In genomic region chr3:52245996-52246830, GRCm38 (mm10) we compare ENCODE assay signal across 20 mouse cellular contexts. TPM values are rescaled to one million over a fixed set of nuclear protein-coding genes. Genes with fewer than 3 reads are reported as not detected.
DNase-seq lines count a peak whose midpoint lies in the region; ATAC-seq and TF ChIP-seq lines count a peak whose summit lies in the region.
"Had no signal": no experiment of that assay in that cellular context is flagged by ENCODE, and none has a peak within 500 bp of the region (broad histone marks: within the 10 kb centered on the region; RNA-seq: fewer than 3 reads in every experiment).

No protein-coding gene starts in this region.

- no peaks in the 10 kb centered on the region for H3K9me3 ChIP-seq in kidney, postnatal 0 days (replicated peaks; ENCODE audit: low read length)
- H3K9me3 ChIP-seq in stomach, postnatal 0 days (ENCODE audit: control insufficient read depth, low read length): no peaks in the 10 kb centered on the region
- H3K9me3 ChIP-seq: embryonic facial prominence, embryonic 12.5 days; heart, embryonic 13.5 days; limb, embryonic 13.5 days; midbrain, embryonic 12.5 days; neural tube, embryonic 12.5 days had no signal

- no peak for DNase-seq in cerebellum, adult 2 months
- DNase-seq in cerebellum, postnatal 36 days: no peak
- DNase-seq in kidney, postnatal 0 days (ENCODE audit: low spot score): no peak
- DNase-seq in kidney, adult 9 months: no peak
- DNase-seq in testis, postnatal 14 days (ENCODE audit: low spot score): no peak
- no peak for DNase-seq in stomach, postnatal 0 days (ENCODE audit: low spot score)
- DNase-seq in cerebellum, adult 9-10 months: no peak
- DNase-seq: adrenal gland, postnatal 25 days; cerebellum, adult 11 months; kidney, postnatal 10 days; layer of hippocampus, postnatal 36 days; lung, postnatal 14 days; right cerebral cortex, adult 18-20 months; thymus, postnatal 36 days had no signal

- no peaks in the 10 kb centered on the region for H3K27me3 ChIP-seq in cerebellum, adult 2 months (ENCODE audit: control insufficient read depth, insufficient read depth, low read length)
- no peaks in the 10 kb centered on the region for H3K27me3 ChIP-seq in kidney, postnatal 0 days (ENCODE audit: insufficient read depth, low read length)
- no peaks in the 10 kb centered on the region for H3K27me3 ChIP-seq in testis, adult 2 months (ENCODE audit: control insufficient read depth, insufficient read depth, low read length)
- H3K27me3 ChIP-seq in stomach, postnatal 0 days (ENCODE audit: control insufficient read depth, insufficient read depth, low read length): no peaks in the 10 kb centered on the region
- H3K27me3 ChIP-seq: embryonic facial prominence, embryonic 12.5 days; limb, embryonic 13.5 days; neural tube, embryonic 12.5 days had no signal

- H3K4me2 ChIP-seq in kidney, postnatal 0 days (ENCODE audit: low read length): no peak overlapping the region
- no peak overlapping the region for H3K4me2 ChIP-seq in stomach, postnatal 0 days (replicated peaks; ENCODE audit: low read depth)
- H3K4me2 ChIP-seq: embryonic facial prominence, embryonic 12.5 days; heart, embryonic 13.5 days; limb, embryonic 13.5 days; midbrain, embryonic 12.5 days; neural tube, embryonic 12.5 days had no signal

- TF ChIP-seq POLR2A in cerebellum, adult 2 months (IDR thresholded peaks at IDR 0.05; ENCODE audit: borderline replicate concordance, insufficient read depth, low read length): no peak
- no peak for TF ChIP-seq POLR2A in testis, adult 2 months (IDR thresholded peaks at IDR 0.05; ENCODE audit: control insufficient read depth, low read depth, low read length)

- no peak overlapping the region for H3K27ac ChIP-seq in cerebellum, adult 2 months (ENCODE audit: insufficient read depth, low read length)
- no peak overlapping the region for H3K27ac ChIP-seq in kidney, postnatal 0 days
- no peak overlapping the region for H3K27ac ChIP-seq in testis, adult 2 months (ENCODE audit: control insufficient read depth, insufficient read depth, low read depth, low read length)
- H3K27ac ChIP-seq in stomach, postnatal 0 days (replicated peaks): no peak overlapping the region
- H3K27ac ChIP-seq: embryonic facial prominence, embryonic 12.5 days; heart, embryonic 13.5 days; limb, embryonic 13.5 days; midbrain, embryonic 12.5 days; neural tube, embryonic 12.5 days had no signal

- H3K36me3 ChIP-seq in kidney, postnatal 0 days (ENCODE audit: insufficient read depth, low read length): no peaks in the 10 kb centered on the region
- no peaks in the 10 kb centered on the region for H3K36me3 ChIP-seq in testis, adult 2 months (ENCODE audit: control insufficient read depth, insufficient read depth, low read length)
- no peaks in the 10 kb centered on the region for H3K36me3 ChIP-seq in stomach, postnatal 0 days (ENCODE audit: control insufficient read depth, insufficient read depth, low read length)
- H3K36me3 ChIP-seq: embryonic facial prominence, embryonic 12.5 days; heart, embryonic 13.5 days; limb, embryonic 13.5 days; midbrain, embryonic 12.5 days; neural tube, embryonic 12.5 days had no signal

- H3K4me3 ChIP-seq in cerebellum, adult 2 months (replicated peaks; ENCODE audit: insufficient read depth, low read depth, low read length): no peak overlapping the region
- no peak overlapping the region for H3K4me3 ChIP-seq in kidney, postnatal 0 days (replicated peaks; ENCODE audit: low read depth, low read length)
- peak overlapping the region; percentile 44 for H3K4me3 ChIP-seq in testis, adult 2 months (ENCODE audit: control insufficient read depth, low read depth, low read length)
- no peak overlapping the region for H3K4me3 ChIP-seq in stomach, postnatal 0 days (ENCODE audit: low read depth, low read length)
- H3K4me3 ChIP-seq: embryonic facial prominence, embryonic 12.5 days; heart, embryonic 13.5 days; limb, embryonic 13.5 days; midbrain, embryonic 12.5 days; neural tube, embryonic 12.5 days had no signal

- H3K9ac ChIP-seq in kidney, postnatal 0 days (ENCODE audit: low read depth, low read length): no peak overlapping the region
- no peak overlapping the region for H3K9ac ChIP-seq in stomach, postnatal 0 days (ENCODE audit: low read length)
- H3K9ac ChIP-seq: embryonic facial prominence, embryonic 12.5 days; heart, embryonic 13.5 days; limb, embryonic 13.5 days; midbrain, embryonic 12.5 days; neural tube, embryonic 12.5 days had no signal

- H3K4me1 ChIP-seq in cerebellum, adult 2 months (ENCODE audit: control insufficient read depth, insufficient read depth, low read length): no peaks in the 10 kb centered on the region
- H3K4me1 ChIP-seq in kidney, postnatal 0 days (replicated peaks; ENCODE audit: insufficient read depth, low read length): no peaks in the 10 kb centered on the region
- H3K4me1 ChIP-seq in testis, adult 2 months (ENCODE audit: control insufficient read depth, insufficient read depth, low read length): no peaks in the 10 kb centered on the region
- H3K4me1 ChIP-seq in stomach, postnatal 0 days (replicated peaks; ENCODE audit: control insufficient read depth, insufficient read depth): no peaks in the 10 kb centered on the region
- H3K4me1 ChIP-seq: embryonic facial prominence, embryonic 12.5 days; limb, embryonic 13.5 days; midbrain, embryonic 12.5 days; neural tube, embryonic 12.5 days had no signal

- TF ChIP-seq CTCF in cerebellum, adult 2 months (IDR thresholded peaks at IDR 0.05; ENCODE audit: borderline replicate concordance, insufficient read depth, low read depth, low read length): peak; percentile 23; the same call in 1 of the 2 replicates
- TF ChIP-seq CTCF in kidney, postnatal 0 days (IDR thresholded peaks at IDR 0.05; ENCODE audit: low read depth): peak; percentile 59
- no peak for TF ChIP-seq CTCF in testis, adult 2 months (IDR thresholded peaks at IDR 0.05; ENCODE audit: control insufficient read depth, insufficient read depth, insufficient replicate concordance, low read depth, low read length)
- peak; percentile 62 for TF ChIP-seq CTCF in stomach, postnatal 0 days (IDR thresholded peaks at IDR 0.05; ENCODE audit: low read depth)

- no peak for TF ChIP-seq EP300 in stomach, postnatal 0 days (optimal IDR thresholded peaks at IDR 0.05)

- WGBS in cerebellum, adult 2 months: 77% methylated on average over 12 of the region's 12 CpGs
- 83% methylated on average over 12 of the region's 12 CpGs for WGBS in kidney, postnatal 0 days
- 85% methylated on average over 12 of the region's 12 CpGs for WGBS in stomach, postnatal 0 days

- no peak for ATAC-seq in kidney, postnatal 0 days (replicated peaks; ENCODE audit: low FRiP score, low read depth)
- no peak for ATAC-seq in stomach, postnatal 0 days (ENCODE audit: low FRiP score, low TSS enrichment)

RNA-seq across cellular contexts. Expression of gene Foxo1, which starts 21.9 kb away (rescaled TPM):
- polyA plus RNA-seq in cerebellum, adult 2 months (2012; rRNA removed): 5.4 and 6.7 TPM in 2 replicates
- polyA plus RNA-seq in kidney, postnatal 0 days (2015; fragmentation: Nextera tagmentation; extraction: Ambion mirVana): 7.0 and 8.6 TPM in 2 replicates
- 1.7 and 2.2 TPM in 2 replicates for polyA plus RNA-seq in testis, adult 2 months (2012; rRNA removed)
- polyA plus RNA-seq in stomach, postnatal 0 days (2015; fragmentation: Nextera tagmentation; extraction: Ambion mirVana): 3.4 and 4.0 TPM in 2 replicates
